Mouse (Mus musculus) thymus, adult 2 months (tissue): Measurements from ENCODE around the gene Tvp23b.

Experiments
- CTCF ChIP-seq: fragments of 200-500 bp; IDR thresholded peaks from 2 replicates; pipeline ENCODE4 v1.5.1; 2012; ENCODE audit warnings: mild to moderate bottlenecking, control low read depth, low read length, moderate library complexity, borderline replicate concordance; ENCODE audit not compliant: control insufficient read depth, poor library complexity, insufficient read depth; ENCODE audit errors: extremely low read depth
- POLR2A ChIP-seq: fragments of 200-500 bp; IDR thresholded peaks from 2 replicates; pipeline ENCODE4 v1.6.1; 2012; ENCODE audit warnings: mild to moderate bottlenecking, low read length, control low read depth, moderate library complexity; ENCODE audit not compliant: control insufficient read depth, poor library complexity, insufficient read depth; ENCODE audit errors: extremely low read depth

DNA sequence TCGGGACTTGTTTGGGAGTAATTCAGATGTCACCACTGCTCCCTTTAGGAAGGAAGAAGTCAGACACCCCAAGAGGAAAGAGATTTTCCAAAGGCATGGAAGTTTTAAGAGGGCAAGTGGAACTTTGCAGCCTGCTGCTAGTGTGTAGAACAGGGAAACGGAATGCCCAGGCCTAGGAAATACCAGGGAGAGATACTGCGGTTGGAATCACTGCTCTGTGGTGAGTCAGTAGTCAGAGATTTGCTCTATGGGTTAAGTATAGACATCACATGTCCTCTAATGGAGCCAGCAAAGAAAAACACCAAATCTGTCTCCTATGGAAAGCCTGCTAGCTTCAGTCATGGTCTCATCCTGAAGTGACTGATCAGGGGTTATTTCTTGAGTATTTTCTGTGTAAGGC is 60.9 kb downstream of the Tvp23b start:
- TF ChIP-seq CTCF (no peak), POLR2A (no peak)
